Mouse (Mus musculus) cerebellum, adult 8-10 months (tissue): Measurements from ENCODE around the gene Rpap2.

Experiments
- DNase-seq: peaks from one replicate; pipeline ENCODE4 v3.0.0; 2022

Gene Rpap2

DNA sequence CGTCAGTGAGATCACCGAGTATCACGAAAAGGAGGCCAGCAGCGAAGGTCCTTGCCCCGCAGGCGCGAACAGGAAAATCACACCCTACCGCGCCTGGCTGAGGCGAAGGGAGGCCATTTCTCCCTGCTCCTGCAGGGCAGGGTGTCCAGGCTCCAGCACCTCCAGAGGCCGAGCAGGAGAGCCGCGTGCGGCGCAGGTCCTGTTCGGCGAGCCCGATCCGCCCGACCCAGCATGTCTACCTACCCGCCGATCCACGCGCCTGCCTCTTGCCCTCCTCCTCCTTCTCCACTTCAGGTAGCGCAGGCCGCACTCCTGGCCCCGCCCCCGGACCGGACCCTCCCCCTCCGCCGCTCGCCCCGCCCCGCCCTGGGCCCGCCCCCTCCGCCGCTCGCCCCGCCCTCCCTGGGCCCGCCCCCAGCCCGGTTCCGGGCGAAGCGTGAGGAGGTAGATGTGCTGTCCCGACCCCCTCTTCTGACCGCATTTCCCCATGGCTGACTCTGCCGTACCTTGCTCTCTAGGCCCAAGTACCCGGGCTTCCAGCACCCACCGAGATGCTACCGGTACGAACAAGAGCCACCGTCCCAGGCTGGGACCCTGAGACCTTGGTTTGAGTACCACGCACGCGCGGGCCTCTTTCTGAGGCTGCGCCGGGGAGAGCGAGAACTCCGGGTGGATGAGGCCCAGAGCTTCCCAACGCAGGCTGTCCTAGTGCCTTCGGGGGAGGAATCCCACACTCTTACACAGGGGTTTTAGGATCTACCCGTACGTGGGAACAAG lies at the start of gene Rpap2, which contains the start of gene Glmn:
Gene Rpap2, plus strand, starts transcription at position 73 of the 777 bp plus-strand sequence.
Gene Glmn, minus strand, starts transcription at position 588 of the 777 bp plus-strand sequence.
- DNase-seq, result peak; percentile 84

DNA sequence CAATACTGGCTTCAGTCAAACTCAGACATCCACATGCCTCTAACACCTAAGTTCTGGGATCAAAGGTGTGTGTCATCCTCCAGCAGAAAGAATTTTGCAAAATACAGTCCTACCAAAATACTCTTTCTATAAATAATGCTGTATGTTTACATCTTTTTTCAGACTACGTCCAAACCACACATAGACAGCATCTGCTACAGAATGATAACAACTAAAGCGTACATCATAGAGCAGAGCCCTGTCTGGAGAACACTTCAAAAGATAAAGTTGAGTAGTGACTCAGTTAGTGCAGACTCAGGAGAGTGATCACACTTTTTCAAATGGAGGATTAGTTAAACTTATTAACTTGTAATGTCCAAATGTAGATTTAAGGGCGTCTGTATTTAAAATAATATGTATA lies 49.2 kb upstream of the Rpap2 start:
- DNase-seq, result no peak

DNA sequence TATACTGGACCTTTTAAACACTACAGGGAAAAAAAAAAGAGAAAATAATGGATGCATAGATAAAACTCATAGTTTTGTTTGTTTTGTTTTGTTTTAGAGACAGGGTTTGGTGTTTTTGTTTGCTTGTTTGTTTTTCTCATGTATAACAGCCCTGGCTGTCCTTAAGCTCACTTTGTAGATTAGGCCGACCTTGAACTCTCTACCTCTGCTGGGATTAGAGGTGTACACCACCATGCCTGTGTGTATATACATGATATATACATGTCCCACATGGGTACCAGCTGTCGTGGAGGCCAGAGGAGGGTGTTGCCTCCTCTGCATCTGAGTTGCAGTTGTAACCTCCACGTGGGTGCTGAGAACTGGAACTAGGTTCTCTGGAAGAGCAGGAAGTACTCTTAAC lies 48.7 kb upstream of the Rpap2 start:
- no peak for DNase-seq

DNA sequence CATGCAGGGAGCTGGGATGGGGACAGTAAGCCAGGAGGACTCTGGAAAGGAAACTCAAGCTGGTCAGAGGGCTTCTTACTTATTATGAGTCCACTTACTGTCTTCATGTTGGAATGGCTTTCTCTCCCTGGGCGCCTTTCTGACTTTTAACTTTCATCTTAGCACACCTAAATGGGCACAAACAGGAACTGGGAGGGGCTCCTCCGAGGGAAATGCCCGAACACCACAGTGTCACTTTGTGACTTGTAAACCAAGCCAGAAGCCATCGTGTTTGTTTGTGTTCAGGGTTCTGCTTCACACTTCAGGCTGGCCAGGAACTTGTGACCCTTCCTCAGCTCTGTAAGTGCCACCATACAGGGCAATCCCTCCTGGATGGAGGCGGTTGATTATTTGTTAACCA lies 42.8 kb upstream of the Rpap2 start:
- DNase-seq, result no peak

DNA sequence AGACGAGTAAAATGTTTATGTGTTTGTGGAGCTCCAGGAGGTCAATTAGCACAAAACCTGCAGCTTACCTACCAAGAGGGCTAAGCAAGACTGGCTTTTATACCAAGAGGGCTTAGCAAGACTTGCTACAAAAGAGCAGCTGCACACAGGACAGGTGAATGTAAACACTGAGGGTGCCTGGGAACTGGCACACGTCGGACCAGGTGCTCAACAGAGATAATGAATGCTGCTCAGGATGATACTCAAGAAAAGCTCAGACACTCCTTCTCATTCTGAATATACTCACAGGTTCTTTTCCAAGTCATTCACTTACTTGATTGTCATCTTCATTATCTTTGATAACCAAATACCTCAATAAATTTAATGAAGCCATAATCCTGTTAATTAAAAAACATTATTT lies 40.2 kb upstream of the Rpap2 start:
- no peak for DNase-seq

DNA sequence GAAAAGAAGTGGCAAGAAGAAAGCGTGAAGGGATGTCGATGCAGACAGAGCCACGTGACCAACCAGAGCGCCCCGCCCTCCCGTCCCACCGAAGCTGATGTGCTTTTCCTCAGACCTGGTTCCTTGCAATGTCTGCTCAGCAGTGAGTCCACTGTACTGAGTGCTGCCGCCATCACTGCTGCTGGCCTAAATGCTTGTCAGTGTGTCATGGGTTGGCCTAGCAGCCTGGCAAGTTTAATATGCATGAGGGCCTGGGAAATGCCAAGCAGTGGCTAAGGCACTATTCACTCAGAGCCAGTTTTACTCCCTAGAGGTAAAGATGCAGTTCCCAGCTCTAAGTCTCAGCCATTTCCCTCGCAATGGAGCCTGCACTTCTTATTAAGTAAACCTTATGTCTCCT lies 28.0 kb upstream of the Rpap2 start:
- DNase-seq, result no peak

DNA sequence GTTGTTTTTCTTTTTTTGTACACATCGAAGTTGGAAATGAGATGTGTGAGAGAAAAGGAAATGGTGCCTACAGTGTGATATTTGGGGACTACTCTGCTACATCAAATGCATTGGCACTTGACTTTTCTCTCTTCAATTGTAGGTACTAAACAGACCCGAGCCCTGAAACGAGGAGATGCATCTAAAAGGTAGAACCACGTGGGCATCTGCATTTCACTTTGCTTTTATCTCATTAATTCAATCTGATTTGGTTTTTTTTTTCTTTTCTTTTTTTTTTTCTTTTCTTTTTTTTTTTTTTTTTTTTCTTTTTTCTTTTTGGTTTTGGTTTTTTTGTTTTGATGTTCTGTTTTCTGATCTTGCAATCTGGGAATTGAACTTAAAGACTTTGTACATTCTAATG lies 1.2 kb downstream of the Rpap2 start:
- DNase-seq, result no peak

DNA sequence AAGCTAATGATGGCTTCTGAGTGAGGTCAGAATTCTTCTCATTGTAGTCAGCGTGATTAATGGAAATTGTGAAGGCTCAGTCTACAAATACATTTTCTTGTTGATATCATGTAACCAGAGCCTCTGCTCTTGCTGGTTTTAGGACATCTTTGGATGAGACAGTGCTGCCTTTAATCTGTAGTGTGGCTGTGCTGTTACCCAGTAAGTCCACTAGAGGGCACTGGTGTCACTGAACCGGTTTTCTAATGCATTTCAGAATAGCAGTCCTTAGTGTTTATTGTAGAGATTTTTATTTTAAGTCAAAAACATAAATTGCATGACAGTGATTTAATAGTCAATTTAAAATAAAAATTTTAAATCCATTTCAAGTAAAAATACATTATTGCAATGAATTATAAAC lies 14.1 kb downstream of the Rpap2 start:
- peak; percentile 47 for DNase-seq

DNA sequence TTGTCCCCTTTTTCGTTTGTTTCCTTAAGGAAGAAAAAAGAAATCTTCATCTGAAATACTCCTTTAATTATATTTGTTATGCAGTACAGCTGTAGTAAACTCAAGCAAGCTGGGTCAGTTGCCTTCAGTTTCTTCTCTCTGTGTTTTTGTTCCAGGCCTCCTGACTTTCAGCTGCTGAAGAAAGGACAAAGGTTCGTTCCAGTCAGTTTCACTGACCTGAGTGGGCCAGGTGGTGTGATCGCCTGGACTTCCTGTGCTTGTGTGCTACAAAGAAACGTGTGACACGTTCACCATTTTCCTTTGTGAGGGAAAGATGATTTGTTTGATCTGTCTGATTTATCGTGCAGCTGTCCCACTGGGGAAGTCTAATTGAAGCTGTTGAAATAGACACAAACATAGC lies 20.8 kb downstream of the Rpap2 start:
- no peak for DNase-seq

DNA sequence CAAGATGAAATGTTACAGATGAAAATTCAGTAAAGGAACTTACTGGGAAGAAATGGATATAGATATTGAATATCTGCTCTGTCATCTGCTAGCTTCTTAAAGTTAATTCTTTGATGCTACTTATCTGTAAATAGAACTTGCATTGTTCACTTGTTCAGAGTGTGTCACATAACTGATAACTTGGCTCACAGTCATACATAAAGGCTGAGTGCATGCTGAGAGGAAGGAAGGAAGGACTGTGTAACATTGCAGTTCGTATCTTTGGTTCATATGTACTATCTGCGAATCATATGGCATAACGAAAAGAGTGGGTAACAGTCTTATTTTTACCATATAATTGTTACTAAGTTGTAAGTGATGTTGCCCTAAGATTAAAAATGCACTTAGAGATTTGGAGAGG lies 24.2 kb downstream of the Rpap2 start:
- DNase-seq, result no peak

DNA sequence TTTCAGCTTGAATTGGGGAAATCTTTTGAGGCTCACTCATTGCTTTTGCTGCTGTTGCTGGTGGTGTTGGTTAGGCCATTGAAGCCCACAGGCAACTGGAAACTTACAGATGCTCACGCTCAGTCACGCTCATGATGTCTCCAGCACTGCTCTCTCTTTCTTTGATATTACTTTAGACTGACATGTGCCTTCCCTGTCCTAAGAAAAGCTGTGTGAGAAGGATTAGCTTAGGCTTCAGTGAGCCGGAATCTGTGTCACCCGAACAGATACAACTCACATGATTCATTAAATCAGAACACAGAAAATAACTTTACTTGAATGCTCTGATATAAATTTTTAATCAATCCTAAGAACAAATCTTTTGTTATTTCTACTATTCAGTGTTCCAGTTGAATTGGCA lies 36.5 kb downstream of the Rpap2 start:
- no peak for DNase-seq

DNA sequence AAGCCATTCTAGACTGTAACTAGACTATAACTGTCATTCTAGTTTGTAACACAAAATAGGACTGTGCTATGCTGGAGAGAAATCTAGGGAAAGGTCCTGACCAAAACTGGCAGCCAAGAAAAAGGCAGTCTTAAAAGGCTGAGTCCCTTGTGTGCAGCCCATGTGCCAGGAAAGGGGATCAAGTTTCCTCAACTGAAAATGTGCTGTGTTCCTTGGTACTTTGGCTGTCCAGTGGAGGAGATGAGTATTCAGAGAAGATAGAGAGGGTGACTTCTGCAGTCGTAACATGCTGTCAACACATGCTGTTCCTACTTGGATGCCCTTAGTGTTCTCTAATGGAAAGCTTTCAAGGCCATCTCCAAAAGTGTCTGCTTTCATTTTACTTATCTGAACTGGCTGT lies 39.9 kb downstream of the Rpap2 start:
- no peak for DNase-seq

DNA sequence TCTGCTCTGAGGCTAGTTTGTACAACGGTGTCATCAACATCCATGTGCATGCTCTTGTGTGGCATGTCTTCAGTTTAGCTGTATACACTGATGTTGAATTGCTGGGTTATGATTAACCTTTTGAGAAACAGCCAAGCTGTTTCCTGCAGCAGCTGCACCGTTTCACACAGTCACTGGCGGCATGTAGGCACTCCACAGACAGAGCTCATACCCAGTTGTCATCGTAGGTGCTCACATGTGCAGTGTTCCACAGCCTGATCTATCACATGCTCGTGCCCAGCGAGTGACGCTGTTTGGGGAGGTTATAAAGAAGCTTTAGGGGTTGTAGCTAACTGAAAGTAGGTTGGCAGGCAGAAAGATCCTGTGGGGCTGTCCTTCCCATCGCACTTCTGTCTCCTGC lies 41.2 kb downstream of the Rpap2 start:
- no peak for DNase-seq

DNA sequence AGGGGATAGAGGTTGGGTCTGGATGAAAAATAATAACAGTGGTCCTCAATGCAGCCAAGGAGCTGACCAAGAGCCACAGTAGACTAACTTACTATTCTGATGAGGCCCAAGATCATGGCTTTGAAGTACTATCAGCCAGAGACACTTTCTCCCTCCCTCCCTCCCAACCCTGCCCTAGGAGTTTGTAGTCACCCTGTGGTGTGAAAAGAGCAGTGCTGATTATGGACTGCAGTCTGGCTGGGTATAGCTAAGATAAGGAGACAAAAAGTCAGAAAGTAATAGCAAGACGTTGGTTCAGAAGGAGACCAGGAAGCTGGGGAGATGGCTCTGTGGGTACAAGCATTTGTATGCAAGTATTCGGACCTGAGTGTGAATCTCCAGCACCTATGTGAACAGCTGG lies 47.4 kb downstream of the Rpap2 start:
- DNase-seq, result no peak

DNA sequence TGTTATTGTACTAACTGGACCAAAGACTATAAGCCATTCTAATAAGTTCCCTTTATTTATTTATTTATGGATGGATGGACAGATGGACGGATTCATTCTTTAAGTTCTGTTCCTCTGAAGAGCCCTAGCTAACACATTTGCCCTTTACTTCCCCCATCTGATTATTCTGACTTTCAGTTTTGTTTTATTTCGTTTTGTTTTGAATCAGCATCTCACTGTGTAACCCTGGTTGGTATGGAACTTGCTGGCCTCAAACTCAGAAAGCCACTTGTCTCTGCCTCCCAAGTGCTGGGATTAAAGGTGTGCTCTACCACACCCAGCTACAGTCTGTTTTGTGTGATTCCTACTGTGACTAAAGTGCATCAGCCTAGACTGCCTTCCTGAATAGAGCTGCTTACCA lies 48.8 kb downstream of the Rpap2 start:
- no peak for DNase-seq

DNA sequence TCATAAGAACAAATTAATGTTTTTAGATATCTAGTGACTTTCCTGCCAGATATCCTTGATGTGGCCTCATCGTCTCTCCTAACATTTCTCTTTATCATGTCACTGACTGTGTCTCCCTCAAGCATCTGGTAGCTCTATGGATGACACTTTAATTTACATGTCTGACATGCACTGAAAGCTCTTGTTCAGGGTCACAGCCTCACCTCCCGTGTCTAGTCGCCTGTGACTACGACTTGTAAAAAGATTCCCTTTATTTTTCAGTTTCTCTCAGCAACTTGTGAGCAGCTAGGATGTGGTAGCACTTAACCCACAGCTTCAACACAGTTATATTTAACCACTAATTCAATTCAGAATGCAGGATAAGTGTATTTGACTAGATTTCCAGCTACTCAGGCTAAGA lies 50.4 kb downstream of the Rpap2 start:
- DNase-seq, result no peak

DNA sequence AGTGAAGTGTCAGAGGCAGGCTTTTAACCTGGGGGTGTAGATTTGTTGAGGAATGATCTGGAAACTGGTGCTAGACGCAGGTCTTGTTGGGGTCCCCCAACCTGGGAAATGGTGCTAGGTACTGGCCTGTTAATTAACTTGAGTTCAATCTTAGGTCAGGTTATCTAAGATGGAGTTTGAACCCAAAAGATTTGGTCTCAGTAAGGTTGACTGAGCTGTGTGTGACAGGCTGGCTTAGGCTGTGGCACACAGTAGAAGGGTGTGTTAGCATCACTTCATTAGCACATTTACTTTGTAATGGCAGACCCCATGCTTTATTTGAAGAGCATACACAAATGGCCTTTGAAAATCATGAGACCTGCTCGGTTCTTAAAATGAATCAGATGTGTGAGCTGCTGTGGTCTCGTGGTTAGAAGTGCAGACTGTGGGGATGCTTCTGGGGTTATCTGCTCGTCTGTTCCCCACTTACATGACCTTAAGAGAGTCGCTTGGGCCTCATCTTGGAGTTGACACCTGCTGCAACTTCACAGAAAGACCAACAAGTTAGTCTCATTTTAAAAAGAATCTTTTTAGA lies 51.5 kb downstream of the Rpap2 start:
- DNase-seq, result no peak

DNA sequence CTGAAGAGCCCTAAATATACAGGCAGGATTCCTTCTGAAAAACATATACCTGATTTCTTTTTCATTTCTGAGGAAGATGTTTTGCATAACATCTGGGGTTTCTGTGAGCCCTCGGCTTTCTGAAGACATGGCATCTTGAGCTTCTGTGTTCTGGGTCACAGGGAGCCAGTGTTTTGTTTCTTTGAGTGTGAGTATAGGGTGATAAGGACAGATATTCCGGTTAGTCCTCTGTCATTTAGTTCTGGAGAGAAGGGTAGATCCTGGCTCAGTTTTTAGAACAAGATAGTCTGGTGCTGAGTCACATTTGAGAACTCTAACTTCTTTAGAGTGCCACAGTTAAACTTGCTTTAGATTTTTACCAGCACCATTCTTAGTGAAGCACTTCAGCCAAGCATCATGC lies 52.5 kb downstream of the Rpap2 start:
- no peak for DNase-seq

DNA sequence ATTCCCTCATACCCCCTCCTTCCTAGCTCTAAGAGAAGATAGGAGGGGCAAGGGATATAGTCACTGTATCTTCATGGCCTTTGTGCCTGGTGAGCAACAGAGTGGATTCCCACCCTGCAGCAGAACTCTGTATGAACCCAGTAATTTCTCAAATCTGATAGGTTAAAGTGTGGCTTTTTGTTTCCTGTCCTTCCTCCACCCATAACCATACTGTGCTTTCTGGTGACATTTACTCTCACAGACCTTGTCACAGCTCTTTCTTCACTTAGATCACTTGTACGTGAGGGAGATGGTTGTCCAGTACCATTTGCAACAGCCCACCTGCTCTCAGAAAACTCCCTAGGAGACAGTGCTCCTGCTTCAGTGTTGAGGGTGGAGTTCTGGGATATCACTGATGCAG lies 53.3 kb downstream of the Rpap2 start:
- no peak for DNase-seq

DNA sequence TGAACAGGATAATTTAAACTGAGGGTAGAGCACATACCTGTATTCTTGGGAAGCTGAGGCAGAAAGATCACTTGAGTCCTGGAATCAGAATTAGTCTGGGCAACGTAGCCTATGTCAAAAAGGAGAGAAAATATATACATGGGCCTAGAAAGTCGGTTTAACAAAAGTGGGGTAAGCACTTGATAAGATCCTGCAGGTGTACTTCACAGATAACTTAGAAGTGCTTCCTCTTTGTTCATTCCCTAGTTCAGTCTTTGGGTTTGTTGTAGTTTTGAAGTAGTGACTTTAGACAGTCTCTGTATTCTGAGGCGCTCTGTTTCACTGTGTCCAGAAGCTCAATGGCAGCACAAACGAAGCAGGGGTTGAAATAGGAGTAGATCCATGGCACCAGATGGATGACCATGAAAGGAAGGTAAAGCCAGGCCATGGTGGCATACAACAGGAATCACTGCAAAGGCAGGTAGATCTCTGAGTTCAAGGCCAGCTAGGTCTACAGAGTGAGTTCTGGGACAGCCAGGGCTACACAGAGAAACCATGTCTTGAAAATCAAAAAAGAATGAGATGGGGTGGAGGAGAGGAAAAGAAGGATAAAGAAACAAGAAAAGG lies 55.0 kb downstream of the Rpap2 start:
- DNase-seq, result no peak

DNA sequence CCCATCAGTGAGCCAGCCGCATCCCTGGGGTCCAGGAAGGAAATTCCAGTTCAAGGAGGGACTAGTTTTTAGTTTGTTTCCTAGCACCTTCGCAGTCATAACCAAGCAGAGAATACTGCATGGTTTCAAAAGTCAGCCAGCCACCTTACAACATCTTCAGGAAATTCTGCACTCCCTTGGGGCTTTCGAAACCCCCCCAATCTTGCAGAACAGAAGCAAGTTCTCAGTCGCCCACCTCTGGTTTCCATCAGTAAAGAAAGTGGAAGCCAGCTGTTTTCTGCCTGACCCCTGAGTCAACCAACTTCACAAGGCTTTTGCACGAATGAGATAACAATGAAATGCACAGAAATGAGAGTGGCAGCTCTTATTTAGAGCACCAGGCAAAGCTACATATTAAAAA lies 81.2 kb downstream of the Rpap2 start:
- DNase-seq, result no peak

DNA sequence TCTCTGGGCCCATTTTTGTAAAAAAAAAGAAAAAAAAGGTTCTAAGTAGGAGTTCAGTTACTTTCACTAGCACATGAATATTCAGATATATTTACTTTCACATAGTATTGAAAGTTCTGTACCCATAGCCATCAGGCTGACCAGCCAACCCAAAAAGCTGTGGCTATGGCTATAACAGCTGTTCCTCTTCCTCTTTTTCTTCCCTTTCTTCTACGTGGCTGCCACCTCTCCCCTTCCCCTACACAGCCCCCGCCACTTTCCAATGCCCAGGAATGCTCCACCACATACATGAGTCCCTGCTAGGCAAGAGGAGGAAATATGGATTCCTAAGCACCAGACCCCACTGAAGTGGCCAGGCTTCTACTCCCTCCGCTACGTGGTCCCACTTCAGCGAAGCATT lies 84.1 kb downstream of the Rpap2 start:
- DNase-seq, result no peak

DNA sequence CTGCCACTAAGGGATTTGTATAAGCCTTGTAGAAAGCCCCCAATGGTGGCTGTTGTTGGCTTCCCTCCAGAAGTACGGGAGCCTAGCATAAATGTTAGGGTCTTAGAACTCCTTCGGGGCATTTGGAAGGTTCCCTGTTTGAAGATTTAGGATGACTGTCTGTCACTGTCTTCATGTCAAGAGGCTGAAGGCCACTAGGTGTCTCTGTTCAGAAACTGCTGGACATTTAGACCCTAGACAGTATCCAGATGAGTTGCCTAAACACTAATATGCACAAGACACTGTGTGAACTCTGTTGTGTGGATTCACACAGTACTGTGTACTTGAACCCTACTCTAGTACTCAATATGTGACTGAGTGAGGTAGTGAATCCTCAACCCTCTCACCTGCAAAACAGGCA lies 87.2 kb downstream of the Rpap2 start:
- DNase-seq, result no peak

DNA sequence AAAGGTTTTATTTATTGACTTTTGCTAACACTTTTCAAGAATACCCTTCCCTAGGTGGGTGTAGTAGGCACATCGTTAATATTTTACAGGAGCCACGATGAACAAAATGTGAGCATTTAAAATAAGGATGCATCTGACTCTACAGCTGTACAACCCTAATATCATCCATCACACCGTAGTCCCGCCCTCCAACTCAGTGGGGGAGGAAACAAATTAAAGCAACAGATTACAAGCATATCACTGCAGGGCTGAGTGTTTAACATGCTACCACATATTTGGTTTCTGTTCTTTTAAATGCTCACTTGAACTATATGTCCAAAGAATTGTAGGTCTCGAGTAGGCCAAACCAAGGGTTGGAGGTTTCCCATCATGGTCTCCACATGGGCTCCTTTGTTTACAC lies 90.0 kb downstream of the Rpap2 start:
- DNase-seq, result no peak
